Mouse (Mus musculus): ENCODE results near the gene Flad1.
"Not testable (repeated sequence)": the region's sequence is repeated elsewhere in the genome, so short reads cannot be mapped to it uniquely, and the experiment has no call there.

Gene Flad1

GRCm38 (mm10) chr3:89429021-89429420, 17.4 kb upstream of the Flad1 start:
- DNase-seq (ENCODE audit: low read depth, low spot score): not testable (repeated sequence)

- DNase-seq (ENCODE audit: low read depth, low spot score): no peak
Observed at GRCm38 (mm10) chr3:89425876-89426275, 14.2 kb upstream of the Flad1 start.

- no peak for DNase-seq (ENCODE audit: low read depth, low spot score)
Observed at GRCm38 (mm10) chr3:89425141-89425525, 13.5 kb upstream of the Flad1 start.

GRCm38 (mm10) chr3:89424416-89425140, 12.9 kb upstream of the Flad1 start:
- no peak for DNase-seq (ENCODE audit: low read depth, low spot score)

GRCm38 (mm10) chr3:89422556-89423205, 11.0 kb upstream of the Flad1 start:
- DNase-seq (ENCODE audit: low read depth, low spot score): no peak

- DNase-seq (ENCODE audit: low read depth, low spot score): no peak
Observed at GRCm38 (mm10) chr3:89421810-89422473, 10.3 kb upstream of the Flad1 start.

- no peak for DNase-seq (ENCODE audit: low read depth, low spot score)
Observed at GRCm38 (mm10) chr3:89421002-89421774, 9.5 kb upstream of the Flad1 start.

GRCm38 (mm10) chr3:89420421-89420820, 8.8 kb upstream of the Flad1 start:
- no peak for DNase-seq (ENCODE audit: low read depth, low spot score)

- no peak for DNase-seq (ENCODE audit: low read depth, low spot score)
Observed at GRCm38 (mm10) chr3:89419981-89420380, 8.3 kb upstream of the Flad1 start.

- DNase-seq (ENCODE audit: low read depth, low spot score): no peak
Observed at GRCm38 (mm10) chr3:89419571-89419970, 7.9 kb upstream of the Flad1 start.

- DNase-seq (ENCODE audit: low read depth, low spot score): no peak
Observed at GRCm38 (mm10) chr3:89418861-89419250, 7.2 kb upstream of the Flad1 start.

- peak; percentile 98 for DNase-seq (ENCODE audit: low read depth, low spot score)
Observed at GRCm38 (mm10) chr3:89418170-89418860, 6.6 kb upstream of the Flad1 start, which contains the start of the genes Cks1b and Shc1. Cks1b (minus strand) TSS chr3:89418383. Shc1 (plus strand) TSS chr3:89418443.

- no peak for DNase-seq (ENCODE audit: low read depth, low spot score)
Observed at GRCm38 (mm10) chr3:89417840-89418169, 6.1 kb upstream of the Flad1 start.

GRCm38 (mm10) chr3:89417131-89417530, 5.5 kb upstream of the Flad1 start:
- DNase-seq (ENCODE audit: low read depth, low spot score): no peak

GRCm38 (mm10) chr3:89416158-89416557, 4.5 kb upstream of the Flad1 start:
- DNase-seq (ENCODE audit: low read depth, low spot score): no peak

GRCm38 (mm10) chr3:89410864-89411263, 806 bp downstream of the Flad1 start:
- DNase-seq (ENCODE audit: low read depth, low spot score): no peak

- no peak for DNase-seq (ENCODE audit: low read depth, low spot score)
Observed at GRCm38 (mm10) chr3:89409701-89410100, 2.0 kb downstream of the Flad1 start.

- DNase-seq (ENCODE audit: low read depth, low spot score): no peak
Observed at GRCm38 (mm10) chr3:89408448-89408847, 3.2 kb downstream of the Flad1 start.

- DNase-seq (ENCODE audit: low read depth, low spot score): no peak
Observed at GRCm38 (mm10) chr3:89406887-89407286, 4.8 kb downstream of the Flad1 start.

- no peak for DNase-seq (ENCODE audit: low read depth, low spot score)
Observed at GRCm38 (mm10) chr3:89402693-89403092, 9.0 kb downstream of the Flad1 start, which contains the start of gene Lenep. Lenep (minus strand) TSS chr3:89402793.

GRCm38 (mm10) chr3:89401329-89401728, 10.3 kb downstream of the Flad1 start:
- DNase-seq (ENCODE audit: low read depth, low spot score): no peak

Data from brain, embryonic 18.5 days (tissue).